Comparison of ENCODE assay signal across 7 mouse cellular contexts in genomic region chr4:111686951-111687350, GRCm38 (mm10). TPM values are rescaled to one million over a fixed set of nuclear protein-coding genes. Genes with fewer than 3 reads are reported as not detected.
A peak's percentile ranks its signal among the peaks of the same experiment; 100 is the strongest.
DNase-seq lines count a peak whose midpoint lies in the region; TF ChIP-seq lines count a peak whose summit lies in the region.

No protein-coding gene starts in this region.

- no peaks in the 10 kb centered on the region for H3K9me3 ChIP-seq in CH12.LX (replicated peaks; ENCODE audit: low read length)

- DNase-seq in CH12.LX (ENCODE audit: extremely low read depth) (peak; percentile 72), ZHBTc4 (ENCODE audit: low read depth, low spot score) (peak; percentile 88)
- peak; percentile 65 for DNase-seq in embryo, embryonic 9.5 days (ENCODE audit: extremely low spot score)
- peak; percentile 46 to 73 for DNase-seq in heart, postnatal 10 days
- DNase-seq in kidney, postnatal 36 days = peak; percentile 40 to 79
- DNase-seq in lung, postnatal 25 days (ENCODE audit: low spot score) = peak; percentile 26
- DNase-seq in retina, postnatal 1 day = peak; percentile 75

- H3K27ac ChIP-seq in CH12.LX (ENCODE audit: insufficient read depth, low read depth) = no peak overlapping the region

- H3K9ac ChIP-seq in CH12.LX (ENCODE audit: insufficient read depth, low read depth) = peak overlapping the region; percentile 52; the same call in 1 of the 2 replicates

- no peak for TF ChIP-seq POLR2A in CH12.LX (IDR thresholded peaks at IDR 0.05; ENCODE audit: low read depth, low read length)

- H3K4me1 ChIP-seq in CH12.LX (ENCODE audit: control insufficient read depth in 1 of 2, insufficient read depth in 2 of 2) = peaks cover 0 to 4% of the 10 kb centered on the region in 2 experiments; a peak in 1 of 4 replicates

- intact Hi-C loops in heart, postnatal 10 days (cut with DNase I) = loop anchor here (1.0 to 10.0 kb wide), 2 partner anchors 116 to 198 kb away; no protein-coding TSS in a partner anchor

- no peaks in the 10 kb centered on the region for H3K36me3 ChIP-seq in CH12.LX (replicated peaks in 1 of 2; ENCODE audit: control insufficient read depth in 1 of 2, insufficient read depth in 1 of 2, low read length in 1 of 2)

- H3K4me3 ChIP-seq in CH12.LX (replicated peaks in 1 of 3; ENCODE audit: low read depth in 2 of 3, low read length in 2 of 3, poor library complexity in 1 of 3) = no peak overlapping the region

- peak; percentile 30 for TF ChIP-seq RAD21 in CH12.LX (IDR thresholded peaks at IDR 0.05; ENCODE audit: low read depth, low read length)

- no peak for TF ChIP-seq EP300 in CH12.LX (IDR thresholded peaks at IDR 0.05; ENCODE audit: low read length)

- dilution Hi-C loops in CH12.LX (cut with MboI; ENCODE audit: extremely low pct_ligation_motif_present, extremely low pct_unique_long_range_greater_than_20kb, low sequenced_read_pairs) = no loop called here

- H3K27me3 ChIP-seq in CH12.LX (replicated peaks) = no peaks in the 10 kb centered on the region

- H3K4me2 ChIP-seq in CH12.LX (ENCODE audit: insufficient read depth, low read depth, poor library complexity, severe bottlenecking) = peak overlapping the region; percentile 55; the same call in 1 of the 2 replicates

- peak in 1 of 2 experiments; percentile 86; a peak in 2 of 4 replicates for TF ChIP-seq CTCF in CH12.LX (conservative IDR thresholded peaks at IDR 0.05 in 1 of 2, IDR thresholded peaks at IDR 0.05 in 1 of 2; ENCODE audit: low read depth in 2 of 2, low read length in 2 of 2)

- in situ Hi-C loops in CH12.LX (cut with MboI; ENCODE audit: low pct_ligation_motif_present, low pct_unique_long_range_greater_than_20kb, low sequenced_read_pairs) = no loop called here

- no peaks in the 10 kb centered on the region for H3K79me2 ChIP-seq in CH12.LX (replicated peaks; ENCODE audit: control insufficient read depth, extremely low read depth, insufficient read depth, poor library complexity, severe bottlenecking)

TF ChIP-seq in CH12.LX, 34 proteins besides CTCF, POLR2A, EP300 and RAD21:
- no peak for TF ChIP-seq POLR2AphosphoS2 (IDR thresholded peaks at IDR 0.05; ENCODE audit: low read depth, low read length)
- TF ChIP-seq BHLHE40 (IDR thresholded peaks at IDR 0.05; ENCODE audit: low read depth, low read length) = no peak
- peak; percentile 39; the same call in 1 of the 2 replicates for TF ChIP-seq TCF12 (IDR thresholded peaks at IDR 0.05; ENCODE audit: low read depth, low read length)
- peak; percentile 51 for TF ChIP-seq SMC3 (IDR thresholded peaks at IDR 0.05; ENCODE audit: low read depth, low read length)

RNA-seq across cellular contexts. Expression of gene Spata6, which starts 32.8 kb away (rescaled TPM):
- total RNA-seq in CH12.LX (2012; rRNA removed) = 3.1 and 4.2 TPM in 2 replicates
- total RNA-seq in CH12.LX (2014; rRNA removed) = 11.4 and 12.9 TPM in 2 replicates
- 7.9 and 11.1 TPM in 2 replicates for polyA plus RNA-seq in CH12.LX (2012; ENCODE audit: insufficient read length, low read depth)
- total RNA-seq in heart, postnatal 10 days (2021) = 10 to 100 TPM; 17.9 to 20.9 TPM

Comparison
In these comparisons a context has a peak if more than half of its experiments do, and no peak if none do; other contexts are left out.
1. DNase-seq: peak in every context shown above with its lines; median percentile 88 in ZHBTc4; 75 in retina, postnatal 1 day; 72 in CH12.LX; 65 in embryo, embryonic 9.5 days; 60 in heart, postnatal 10 days; 60 in kidney, postnatal 36 days; 26 in lung, postnatal 25 days.